Mouse (Mus musculus): ENCODE data around the gene Flrt2.

DNA sequence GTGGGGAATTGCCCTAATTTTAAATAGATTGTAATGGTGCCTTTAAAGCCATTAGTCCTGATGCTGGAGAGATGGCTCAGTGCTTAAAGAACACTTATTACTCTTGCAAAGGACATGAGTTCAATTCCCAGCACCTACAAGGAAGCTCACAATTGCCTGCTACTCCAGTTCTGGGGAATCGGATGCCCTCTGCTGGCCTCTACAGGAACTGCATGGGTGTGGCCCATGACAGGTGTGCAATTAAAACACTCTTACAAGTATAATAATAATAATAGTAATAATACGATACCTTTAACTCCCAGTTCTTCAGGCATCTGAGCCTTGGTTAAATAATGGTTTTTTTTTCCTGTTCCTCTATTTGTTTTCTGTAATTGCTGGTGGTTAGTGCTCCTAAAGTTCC, 31.2 kb downstream of the Flrt2 start:
- TF ChIP-seq CTCF (IDR thresholded peaks at IDR 0.05; ENCODE audit: extremely low read depth, insufficient read length, insufficient replicate concordance, low read depth, low read length) = peak; percentile 20; the same call in 1 of the 2 replicates
- no peak for TF ChIP-seq POLR2A (IDR thresholded peaks at IDR 0.05; ENCODE audit: low read depth, low read length)

Data from small intestine, adult 2 months (tissue).